23 mouse cellular contexts compared by ENCODE assay signal in genomic region chr12:82145173-82145572, GRCm38 (mm10). TPM values are rescaled to one million over a fixed set of nuclear protein-coding genes. Genes with fewer than 3 reads are reported as not detected.
A peak's percentile ranks its signal among the peaks of the same experiment; 100 is the strongest.
DNase-seq lines count a peak whose midpoint lies in the region; ATAC-seq and TF ChIP-seq lines count a peak whose summit lies in the region.
"Had no signal": no experiment of that assay in that cellular context is flagged by ENCODE, and none has a peak within 500 bp of the region (broad histone marks: within the 10 kb centered on the region; RNA-seq: fewer than 3 reads in every experiment).

No protein-coding gene starts in this region.

- no peak for TF ChIP-seq EP300 in CH12.LX (IDR thresholded peaks at IDR 0.05; ENCODE audit: low read length)
- TF ChIP-seq EP300 in stomach, postnatal 0 days (optimal IDR thresholded peaks at IDR 0.05) = no peak

- no peaks in the 10 kb centered on the region for H3K79me2 ChIP-seq in CH12.LX (replicated peaks; ENCODE audit: control insufficient read depth, extremely low read depth, insufficient read depth, poor library complexity, severe bottlenecking)

- H3K27ac ChIP-seq in CH12.LX (ENCODE audit: insufficient read depth, low read depth) = no peak overlapping the region
- no peak overlapping the region for H3K27ac ChIP-seq in intestine, embryonic 16.5 days (ENCODE audit: low read length)
- H3K27ac ChIP-seq in stomach, postnatal 0 days (replicated peaks) = no peak overlapping the region
- no peak overlapping the region for H3K27ac ChIP-seq in forebrain, postnatal 0 days (ENCODE audit: low read depth, low read length)
- H3K27ac ChIP-seq: embryonic facial prominence, embryonic 13.5 days; embryonic facial prominence, embryonic 15.5 days; forebrain, embryonic 13.5 days; forebrain, embryonic 15.5 days had no signal

- in situ Hi-C loops in CH12.LX (cut with MboI; ENCODE audit: low pct_ligation_motif_present, low pct_unique_long_range_greater_than_20kb, low sequenced_read_pairs) = no loop called here

- no peak overlapping the region for H3K9ac ChIP-seq in CH12.LX (ENCODE audit: insufficient read depth, low read depth)
- no peak overlapping the region for H3K9ac ChIP-seq in intestine, embryonic 16.5 days (ENCODE audit: low read depth, low read length)
- no peak overlapping the region for H3K9ac ChIP-seq in stomach, postnatal 0 days (ENCODE audit: low read length)
- H3K9ac ChIP-seq in forebrain, postnatal 0 days = no peak overlapping the region
- H3K9ac ChIP-seq: embryonic facial prominence, embryonic 13.5 days; embryonic facial prominence, embryonic 15.5 days; forebrain, embryonic 13.5 days; forebrain, embryonic 15.5 days had no signal

- H3K4me2 ChIP-seq in CH12.LX (ENCODE audit: insufficient read depth, low read depth, poor library complexity, severe bottlenecking) = no peak overlapping the region
- H3K4me2 ChIP-seq in intestine, embryonic 16.5 days (ENCODE audit: low read depth, low read length) = no peak overlapping the region
- H3K4me2 ChIP-seq in stomach, postnatal 0 days (replicated peaks; ENCODE audit: low read depth) = no peak overlapping the region
- no peak overlapping the region for H3K4me2 ChIP-seq in forebrain, postnatal 0 days (ENCODE audit: low read depth)
- H3K4me2 ChIP-seq: embryonic facial prominence, embryonic 13.5 days; embryonic facial prominence, embryonic 15.5 days; forebrain, embryonic 13.5 days; forebrain, embryonic 15.5 days had no signal

- TF ChIP-seq RAD21 in CH12.LX (IDR thresholded peaks at IDR 0.05; ENCODE audit: low read depth, low read length) = no peak

- intact Hi-C loops in gastrocnemius, postnatal 14 days (cut with DNase I; ENCODE audit: low total_unique reads) = no loop called here

- H3K4me1 ChIP-seq in CH12.LX (ENCODE audit: control insufficient read depth in 1 of 2, insufficient read depth in 2 of 2) = peaks cover 2 to 29% of the 10 kb centered on the region in 2 experiments; a peak in 3 of 4 replicates
- no peaks in the 10 kb centered on the region for H3K4me1 ChIP-seq in intestine, embryonic 16.5 days (ENCODE audit: control insufficient read depth, insufficient read depth, low read length)
- no peaks in the 10 kb centered on the region for H3K4me1 ChIP-seq in stomach, postnatal 0 days (replicated peaks; ENCODE audit: control insufficient read depth, insufficient read depth)
- peaks cover 13% of the 10 kb centered on the region for H3K4me1 ChIP-seq in forebrain, postnatal 0 days (ENCODE audit: insufficient read depth)

- TF ChIP-seq CTCF in CH12.LX (conservative IDR thresholded peaks at IDR 0.05 in 1 of 2, IDR thresholded peaks at IDR 0.05 in 1 of 2; ENCODE audit: low read depth in 2 of 2, low read length in 2 of 2) = no peak
- TF ChIP-seq CTCF in stomach, postnatal 0 days (IDR thresholded peaks at IDR 0.05; ENCODE audit: low read depth) = no peak
- TF ChIP-seq CTCF in forebrain, postnatal 0 days (IDR thresholded peaks at IDR 0.05; ENCODE audit: low read depth) = no peak

- no peak for TF ChIP-seq POLR2A in CH12.LX (IDR thresholded peaks at IDR 0.05; ENCODE audit: low read depth, low read length)

- dilution Hi-C loops in CH12.LX (cut with MboI; ENCODE audit: extremely low pct_ligation_motif_present, extremely low pct_unique_long_range_greater_than_20kb, low sequenced_read_pairs) = no loop called here

- H3K27me3 ChIP-seq in CH12.LX (replicated peaks) = no peaks in the 10 kb centered on the region
- no peaks in the 10 kb centered on the region for H3K27me3 ChIP-seq in intestine, embryonic 16.5 days (replicated peaks; ENCODE audit: control insufficient read depth, insufficient read depth, low read length)
- no peaks in the 10 kb centered on the region for H3K27me3 ChIP-seq in stomach, postnatal 0 days (ENCODE audit: control insufficient read depth, insufficient read depth, low read length)
- H3K27me3 ChIP-seq in forebrain, postnatal 0 days (ENCODE audit: insufficient read depth, low read length) = no peaks in the 10 kb centered on the region
- H3K27me3 ChIP-seq: embryonic facial prominence, embryonic 13.5 days; embryonic facial prominence, embryonic 15.5 days; forebrain, embryonic 13.5 days; forebrain, embryonic 15.5 days had no signal

- H3K9me3 ChIP-seq in CH12.LX (replicated peaks; ENCODE audit: low read length) = no peaks in the 10 kb centered on the region
- H3K9me3 ChIP-seq in intestine, embryonic 16.5 days (ENCODE audit: control insufficient read depth, low read length) = no peaks in the 10 kb centered on the region
- no peaks in the 10 kb centered on the region for H3K9me3 ChIP-seq in stomach, postnatal 0 days (ENCODE audit: control insufficient read depth, low read length)
- H3K9me3 ChIP-seq in forebrain, postnatal 0 days (ENCODE audit: low read length) = no peaks in the 10 kb centered on the region
- H3K9me3 ChIP-seq: embryonic facial prominence, embryonic 13.5 days; embryonic facial prominence, embryonic 15.5 days; forebrain, embryonic 10.5 days; forebrain, embryonic 13.5 days; forebrain, embryonic 15.5 days had no signal

- no peaks in the 10 kb centered on the region for H3K36me3 ChIP-seq in CH12.LX (replicated peaks in 1 of 2; ENCODE audit: control insufficient read depth in 1 of 2, insufficient read depth in 1 of 2, low read length in 1 of 2)
- no peaks in the 10 kb centered on the region for H3K36me3 ChIP-seq in intestine, embryonic 16.5 days (ENCODE audit: control insufficient read depth, insufficient read depth, low read length)
- H3K36me3 ChIP-seq in stomach, postnatal 0 days (ENCODE audit: control insufficient read depth, insufficient read depth, low read length) = no peaks in the 10 kb centered on the region
- H3K36me3 ChIP-seq in forebrain, postnatal 0 days (ENCODE audit: insufficient read depth) = no peaks in the 10 kb centered on the region
- H3K36me3 ChIP-seq: embryonic facial prominence, embryonic 13.5 days; embryonic facial prominence, embryonic 15.5 days; forebrain, embryonic 10.5 days; forebrain, embryonic 15.5 days had no signal

- DNase-seq in CH12.LX (ENCODE audit: extremely low read depth) = peak; percentile 20
- DNase-seq in stomach, postnatal 0 days (ENCODE audit: low spot score) = peak; percentile 52
- no peak for DNase-seq in forebrain, postnatal 0 days
- no peak for DNase-seq in gastrocnemius, postnatal 14 days
- DNase-seq: adrenal gland, adult 2 months; adrenal gland, postnatal 10 days; adrenal gland, postnatal 25 days; B cell, adult 2 months; cerebellum, adult 11 months; cerebellum, adult 18-20 months; cerebellum, adult 8-10 months; cerebellum, adult 9-11 months; cerebellum, postnatal 14 days; cerebellum, postnatal 36 days; embryo, embryonic 11 days had no signal

- no peak overlapping the region for H3K4me3 ChIP-seq in CH12.LX (replicated peaks in 1 of 3; ENCODE audit: low read depth in 2 of 3, low read length in 2 of 3, poor library complexity in 1 of 3)
- no peak overlapping the region for H3K4me3 ChIP-seq in intestine, embryonic 16.5 days (ENCODE audit: low read length)
- no peak overlapping the region for H3K4me3 ChIP-seq in stomach, postnatal 0 days (ENCODE audit: low read depth, low read length)
- no peak overlapping the region for H3K4me3 ChIP-seq in forebrain, postnatal 0 days (ENCODE audit: low read depth, low read length)
- H3K4me3 ChIP-seq: embryonic facial prominence, embryonic 13.5 days; embryonic facial prominence, embryonic 15.5 days; erythroblast, embryonic 14.5 days; forebrain, embryonic 10.5 days; forebrain, embryonic 13.5 days; forebrain, embryonic 15.5 days had no signal

- peak; percentile 81 for ATAC-seq in intestine, embryonic 16.5 days
- peak; percentile 92 for ATAC-seq in stomach, postnatal 0 days (ENCODE audit: low FRiP score, low TSS enrichment)
- no peak for ATAC-seq in forebrain, postnatal 0 days
- ATAC-seq: CD4-positive, CD25-positive, alpha-beta regulatory T cell, adult 4 months; forebrain, embryonic 13.5 days; forebrain, embryonic 15.5 days had no signal

TF ChIP-seq in CH12.LX, 34 proteins besides CTCF, POLR2A, EP300 and RAD21:
- no peak for TF ChIP-seq MAFK (IDR thresholded peaks at IDR 0.05; ENCODE audit: insufficient replicate concordance, low read length)
- no peak for TF ChIP-seq NRF1 (IDR thresholded peaks at IDR 0.05; ENCODE audit: low read depth, low read length)
- no peak for TF ChIP-seq MAZ (IDR thresholded peaks at IDR 0.05; ENCODE audit: low read depth, low read length)
- TF ChIP-seq JUN (IDR thresholded peaks at IDR 0.05; ENCODE audit: insufficient read depth, low read depth, low read length) = no peak
- TF ChIP-seq E2F4 (IDR thresholded peaks at IDR 0.05; ENCODE audit: insufficient replicate concordance, low read depth, low read length) = no peak
- no peak for TF ChIP-seq HCFC1 (IDR thresholded peaks at IDR 0.05; ENCODE audit: low read depth, low read length)

RNA-seq across cellular contexts. Expression of gene Sipa1l1, which starts 23.9 kb away (rescaled TPM):
- total RNA-seq in CH12.LX (2012; rRNA removed) (18.7 and 23.6 TPM in 2 replicates), CH12.LX (2014; rRNA removed) (13.6 and 15.1 TPM in 2 replicates)
- 36.7 and 37.5 TPM in 2 replicates for polyA plus RNA-seq in CH12.LX (2012; ENCODE audit: insufficient read length, low read depth)
- polyA plus RNA-seq in intestine, embryonic 16.5 days (2015; fragmentation: Nextera tagmentation; extraction: Ambion mirVana) = 20.1 and 21.2 TPM in 2 replicates
- 9.2 and 9.7 TPM in 2 replicates for polyA plus RNA-seq in stomach, postnatal 0 days (2015; fragmentation: Nextera tagmentation; extraction: Ambion mirVana)
- total RNA-seq in forebrain, postnatal 0 days (2014; rRNA removed) = 38.1 and 43.1 TPM in 2 replicates
- polyA plus RNA-seq in forebrain, postnatal 0 days (2015; fragmentation: Nextera tagmentation; extraction: Ambion mirVana) = 7.8 and 13.4 TPM in 2 replicates
- total RNA-seq in gastrocnemius, postnatal 14 days (2021) = 10 to 100 TPM; 12.5 to 12.7 TPM

Comparison
In these comparisons a context has a peak if more than half of its experiments do, and no peak if none do; other contexts are left out.
1. DNase-seq: peak in CH12.LX (single experiment) and stomach, postnatal 0 days (single experiment); none in forebrain, postnatal 0 days (single experiment) and gastrocnemius, postnatal 14 days (single experiment).